Mouse (Mus musculus) lung, adult 18-20 months (tissue): ENCODE data around the gene Jazf1.

Source experiments
- DNase-seq, 2 experiments: peaks; one replicate each; pipeline ENCODE4 v3.0.0; 2022; ENCODE audit warnings: mixed read lengths in 2 of 2

The Jazf1 gene

DNA sequence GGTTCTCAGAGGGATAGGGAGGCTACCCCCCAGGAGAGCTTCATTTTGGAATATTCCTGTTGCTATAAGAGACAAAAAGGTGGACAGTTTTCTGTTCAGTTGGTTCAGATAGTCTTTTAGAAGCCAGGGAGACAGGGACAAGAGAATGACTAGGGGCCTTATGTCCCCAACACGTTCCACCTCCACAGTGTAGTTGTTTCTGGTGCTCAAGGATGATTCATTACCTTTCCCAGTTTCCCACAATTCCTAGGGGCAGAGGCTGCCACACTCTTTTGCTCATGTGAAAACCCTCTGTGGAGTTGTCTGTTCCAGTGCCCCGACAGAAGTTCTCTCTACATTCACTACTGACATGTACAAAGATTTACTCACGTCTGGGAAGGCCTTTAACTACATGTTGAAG is 223.7 kb downstream of the Jazf1 start:
- no peak for DNase-seq

DNA sequence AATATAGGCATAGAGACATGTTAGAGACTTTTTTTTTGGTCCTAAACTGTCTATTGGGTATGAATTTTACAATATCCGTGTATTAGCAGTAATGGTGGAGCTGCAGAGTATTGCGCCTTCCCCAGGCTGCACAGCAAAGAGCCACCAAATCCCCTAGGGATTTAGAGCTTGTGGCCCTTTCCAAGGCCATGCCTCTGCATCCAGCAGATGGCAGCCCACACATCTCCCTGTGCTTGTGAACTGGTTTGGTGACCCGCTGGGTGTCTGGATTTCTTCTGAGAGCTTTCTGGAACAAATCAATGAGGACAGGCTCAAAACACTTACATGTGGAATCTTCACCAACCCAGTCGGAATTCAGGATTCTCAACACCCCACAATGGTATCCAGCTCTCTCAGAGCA is 225.4 kb downstream of the Jazf1 start:
- DNase-seq: no peak

GRCm38 (mm10) chr6:52842598-52842997 is 225.8 kb downstream of the Jazf1 start:
- no peak for DNase-seq

DNA sequence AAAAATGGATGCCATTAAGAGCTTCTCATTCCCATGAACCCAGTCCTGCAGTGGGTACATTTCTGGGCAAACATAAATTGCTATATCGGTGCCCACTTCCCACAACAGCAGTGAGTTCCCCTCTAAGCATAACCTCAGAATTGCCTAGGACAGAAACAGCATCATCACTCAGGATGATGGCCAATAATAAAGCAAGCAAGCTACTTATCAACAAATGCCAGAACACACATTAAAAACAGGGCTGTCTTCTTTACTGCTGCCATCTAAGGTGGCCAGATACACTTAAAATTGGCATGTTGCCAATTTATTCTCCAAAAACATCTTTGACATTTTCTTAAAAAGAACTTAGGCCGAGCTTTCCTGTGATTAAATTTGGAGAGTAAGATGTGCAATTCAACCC is 226.8 kb downstream of the Jazf1 start:
- no peak for DNase-seq

DNA sequence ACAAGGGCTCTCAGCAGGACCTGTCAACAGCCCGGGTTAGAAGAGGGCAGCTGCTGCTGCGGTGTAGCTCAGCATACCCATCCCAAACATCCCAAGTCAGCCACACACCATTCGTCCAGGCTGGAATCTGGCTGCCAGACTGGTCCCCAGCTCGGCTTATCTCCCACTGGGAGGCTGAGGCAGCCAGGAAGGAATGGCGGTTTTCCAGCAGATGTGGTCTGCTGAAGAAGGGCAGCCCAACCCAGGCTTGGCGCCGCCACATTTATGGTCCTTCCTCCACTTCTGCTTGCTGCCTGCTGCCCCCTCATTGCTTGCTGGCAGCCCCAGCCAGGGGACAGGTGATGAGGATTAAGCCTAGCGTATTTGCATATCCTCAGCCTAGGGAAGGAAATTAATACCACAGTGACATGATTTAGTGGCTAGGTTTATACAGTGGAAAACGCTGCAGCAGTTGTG is 227.8 kb downstream of the Jazf1 start:
- no peak for DNase-seq

DNA sequence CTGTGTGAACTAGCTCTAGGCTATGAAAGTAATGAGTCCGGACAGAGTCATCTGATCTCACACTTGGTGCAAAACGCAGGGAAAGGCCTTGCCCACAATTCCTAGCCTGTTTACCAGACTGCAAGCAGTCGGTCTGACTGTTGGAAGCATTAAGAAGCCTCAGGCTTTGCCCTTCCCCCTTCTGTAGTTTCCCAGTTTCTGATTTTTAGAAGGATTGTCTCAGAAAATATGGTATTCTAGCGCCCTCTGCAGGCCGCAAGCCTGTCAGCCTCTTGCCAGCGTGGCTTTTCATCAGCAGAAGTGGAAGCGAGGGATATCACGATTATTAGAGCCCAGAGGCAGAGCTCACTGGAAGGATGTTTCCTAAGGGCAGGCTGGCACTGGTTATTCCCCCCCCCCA is 229.7 kb downstream of the Jazf1 start:
- DNase-seq: peak; percentile 72 to 77

- no peak for DNase-seq
These were observed 230.6 kb downstream of the Jazf1 start for GRCm38 (mm10) chr6:52837792-52838191.

DNA sequence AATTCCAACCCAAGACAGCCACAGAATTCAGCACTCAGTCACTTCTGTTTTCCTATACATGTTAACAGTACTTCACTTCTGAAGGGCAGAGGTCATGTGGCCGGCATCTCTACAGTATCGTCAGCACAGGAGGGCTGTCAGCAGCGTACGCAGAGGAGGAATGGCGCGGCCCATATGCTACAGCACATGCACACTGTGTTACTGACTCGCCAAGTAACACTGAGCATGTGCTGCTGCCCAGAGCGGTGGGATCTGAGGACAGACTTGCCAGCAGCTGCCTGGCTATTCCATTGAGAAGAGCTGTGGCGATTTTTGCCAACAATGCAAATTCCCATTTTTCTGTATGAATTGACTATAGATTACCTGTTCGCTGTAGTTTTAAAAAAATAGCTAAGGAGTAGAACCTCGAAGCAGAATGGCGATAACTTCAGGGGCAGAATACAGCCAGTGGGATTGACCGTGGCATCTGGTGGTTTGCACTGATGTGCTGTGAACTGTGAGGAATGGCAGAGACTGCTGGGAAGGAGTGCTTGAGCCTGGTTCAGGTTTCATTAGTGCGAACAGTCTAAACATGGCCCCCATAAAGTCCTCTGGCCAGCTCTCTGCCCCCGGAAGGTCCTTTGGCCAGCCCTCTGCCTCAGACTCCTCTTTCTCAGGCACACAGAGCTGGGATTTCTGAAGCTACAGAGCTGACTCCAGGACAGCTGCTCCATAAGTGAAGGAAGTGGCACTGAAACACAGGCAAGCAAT is 232.1 kb downstream of the Jazf1 start:
- DNase-seq: no peak

DNA sequence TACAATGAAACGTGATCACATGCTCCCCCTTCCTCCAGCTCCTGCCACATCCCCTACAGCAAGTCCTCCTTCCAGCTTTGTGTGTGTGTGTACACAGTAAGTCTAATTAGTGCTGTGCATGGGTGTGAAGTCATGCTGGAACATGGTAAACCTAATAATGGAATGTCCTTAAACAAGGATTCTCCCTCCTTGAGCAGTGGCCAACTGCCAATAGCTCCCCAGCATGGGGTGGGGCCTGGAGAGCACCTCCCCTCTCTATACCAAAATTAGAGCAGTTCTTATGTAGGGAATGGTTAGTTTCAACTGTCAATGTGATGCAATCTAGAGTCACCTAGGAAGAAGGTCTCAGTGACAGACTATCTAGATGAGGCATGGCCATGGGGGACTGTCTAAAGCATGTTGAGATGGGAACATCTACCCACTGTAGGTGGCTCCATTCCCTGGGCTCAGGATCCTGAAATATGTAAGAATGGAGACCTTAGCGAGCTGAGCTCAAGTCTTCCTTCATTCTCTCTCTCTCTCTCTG is 240.6 kb downstream of the Jazf1 start:
- no peak for DNase-seq

DNA sequence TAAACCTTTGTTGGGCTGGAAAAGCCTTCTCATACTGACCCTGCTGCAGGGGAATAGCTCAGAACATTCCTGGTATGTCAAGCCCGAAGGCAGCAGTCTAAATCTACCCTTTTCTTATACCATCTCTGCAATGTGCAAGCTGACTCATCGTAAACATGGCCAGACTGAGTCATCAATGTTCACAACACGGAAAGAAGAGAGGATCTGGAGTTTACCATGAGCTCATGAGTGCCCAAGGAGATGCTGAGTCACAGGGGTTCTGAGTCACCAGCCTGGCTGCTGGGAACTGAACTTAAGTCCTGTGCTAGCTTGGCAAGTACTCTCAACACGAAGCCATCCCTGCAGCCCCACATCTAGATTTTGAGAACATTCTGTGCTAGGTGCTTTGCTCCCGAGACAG is 242.9 kb downstream of the Jazf1 start:
- peak; percentile 32 to 54 for DNase-seq

- no peak for DNase-seq
These were observed 243.4 kb downstream of the Jazf1 start for GRCm38 (mm10) chr6:52824977-52825482.

DNA sequence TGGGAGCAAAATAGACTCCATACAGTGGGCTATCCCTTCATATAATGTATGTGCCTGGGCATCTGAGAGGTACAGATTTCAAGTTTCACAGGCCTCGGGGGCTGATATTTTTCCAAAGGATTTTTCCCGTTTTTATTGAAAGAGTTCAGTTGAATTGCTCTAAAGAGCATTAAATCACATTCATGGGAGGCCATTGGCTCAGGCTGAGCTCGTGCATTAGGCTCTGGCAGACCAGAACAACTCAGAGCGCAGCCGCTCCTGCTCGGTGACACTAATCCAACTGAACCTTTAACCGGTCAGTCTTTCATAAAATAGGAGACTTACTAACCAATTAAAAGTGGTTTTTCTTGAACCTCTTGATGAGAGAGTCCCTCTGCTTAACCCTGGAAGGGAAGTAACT is 245.4 kb downstream of the Jazf1 start:
- no peak for DNase-seq

- no peak for DNase-seq
These were observed 245.8 kb downstream of the Jazf1 start for GRCm38 (mm10) chr6:52822625-52823024.

DNA sequence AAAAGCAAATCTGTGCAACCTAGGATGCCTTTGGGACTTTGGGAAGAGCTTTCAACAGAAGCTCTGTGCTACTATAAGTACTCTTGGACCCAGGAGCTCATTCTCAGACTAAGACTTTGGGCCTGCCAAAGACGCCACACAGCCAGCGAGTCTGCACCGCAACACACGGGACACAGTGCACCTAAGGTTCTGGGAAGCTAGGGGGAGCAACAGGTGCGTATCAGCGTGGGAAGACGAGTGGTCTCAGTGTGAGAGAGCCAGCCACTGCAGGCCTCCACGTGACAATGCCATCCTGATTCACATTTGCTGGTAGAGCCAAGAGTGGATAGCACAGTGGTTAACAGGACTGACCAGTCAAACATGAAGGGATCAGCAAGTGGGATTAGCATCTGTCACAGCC is 249.1 kb downstream of the Jazf1 start:
- DNase-seq: no peak

DNA sequence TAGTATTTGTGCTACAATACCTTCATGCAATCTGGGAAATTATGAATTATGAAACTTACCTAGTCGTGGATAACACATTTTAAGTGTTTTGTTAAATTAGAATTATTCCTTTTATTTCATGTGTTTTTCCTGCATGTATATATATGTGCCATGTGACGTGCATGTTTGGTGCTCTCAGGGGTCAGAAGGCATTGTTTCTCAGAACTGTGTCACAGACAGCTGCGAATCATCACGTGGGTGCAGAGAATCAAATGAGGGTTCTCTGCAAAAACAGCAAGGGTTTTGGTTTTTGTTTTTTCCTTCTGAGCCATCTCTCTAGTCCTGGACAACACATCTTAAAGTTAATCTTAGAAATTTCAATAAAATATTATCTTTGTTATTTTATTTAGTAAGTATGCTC is 250.4 kb downstream of the Jazf1 start:
- no peak for DNase-seq

- no peak for DNase-seq
These were observed 251.1 kb downstream of the Jazf1 start for GRCm38 (mm10) chr6:52817203-52817874.

DNA sequence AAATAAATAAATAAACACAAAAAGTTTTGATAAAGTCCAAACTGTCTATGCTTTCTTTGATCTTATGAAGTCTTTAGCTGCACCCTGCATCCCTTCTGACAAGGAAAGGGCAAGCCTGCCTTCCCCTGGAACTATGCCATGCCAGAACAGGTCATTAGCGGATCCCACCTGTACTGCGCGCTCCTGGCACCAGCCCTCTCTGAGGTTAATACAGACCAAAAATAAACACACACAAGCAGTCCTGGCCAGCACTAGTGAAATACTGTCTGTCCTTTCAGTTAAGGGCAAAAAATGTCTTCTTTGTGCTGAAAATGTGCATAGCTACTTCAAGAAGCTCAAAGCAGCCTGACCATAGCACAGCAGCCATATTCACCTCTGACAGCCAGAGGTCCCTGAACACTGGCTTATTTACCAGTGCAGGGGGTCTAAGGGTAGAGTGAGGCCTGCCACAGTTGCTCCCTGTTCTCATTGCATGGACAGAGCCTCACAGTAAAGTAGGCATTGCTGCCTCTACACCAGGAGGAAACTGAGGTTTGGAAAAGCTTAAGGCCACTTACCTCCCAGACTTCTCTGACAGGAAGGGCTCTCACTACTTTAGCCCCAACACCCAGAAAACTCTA is 263.1 kb downstream of the Jazf1 start:
- no peak for DNase-seq

DNA sequence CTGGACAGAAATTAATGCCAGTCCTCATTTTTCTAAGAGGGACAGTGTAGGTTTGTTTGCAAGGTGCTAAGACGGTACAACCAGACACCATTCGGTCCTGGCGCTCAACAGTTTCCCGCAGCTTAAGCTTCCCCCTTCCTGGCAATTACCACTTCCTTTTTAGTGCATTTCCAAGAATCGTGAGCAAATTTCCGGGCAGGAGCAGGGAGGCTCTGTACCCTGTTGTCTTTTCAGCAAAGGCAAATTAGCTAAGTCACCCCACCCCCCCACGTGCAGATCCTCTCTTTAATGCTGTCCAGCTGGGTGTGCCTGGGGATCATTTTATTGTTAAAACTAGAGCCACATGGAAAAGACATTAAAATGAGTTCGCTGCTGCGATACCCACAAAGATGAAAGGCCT is 266.2 kb downstream of the Jazf1 start:
- peak; percentile 56 to 72 for DNase-seq

- no peak for DNase-seq
These were observed 271.1 kb downstream of the Jazf1 start for GRCm38 (mm10) chr6:52797252-52797800.

DNA sequence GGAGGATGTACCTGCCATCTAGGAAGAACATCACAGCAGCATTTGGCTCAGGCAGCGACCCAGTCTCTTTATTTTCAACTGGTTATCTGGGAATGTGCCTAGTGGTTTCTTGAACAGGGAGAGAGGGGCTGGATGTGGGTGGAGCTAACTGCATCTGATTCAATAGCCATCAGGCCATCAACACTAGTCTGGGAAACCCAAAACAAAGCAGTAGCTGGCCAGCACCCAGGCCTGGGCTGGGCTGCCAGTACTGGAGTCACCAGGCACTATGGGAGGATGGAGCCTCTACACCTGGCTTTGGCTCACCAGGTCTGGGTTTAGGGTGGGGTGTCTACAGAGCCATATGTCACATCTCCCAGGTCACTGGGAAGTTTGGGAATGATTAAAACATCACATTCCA is 271.7 kb downstream of the Jazf1 start:
- peak in 1 of 2 experiments; percentile 24 for DNase-seq

DNA sequence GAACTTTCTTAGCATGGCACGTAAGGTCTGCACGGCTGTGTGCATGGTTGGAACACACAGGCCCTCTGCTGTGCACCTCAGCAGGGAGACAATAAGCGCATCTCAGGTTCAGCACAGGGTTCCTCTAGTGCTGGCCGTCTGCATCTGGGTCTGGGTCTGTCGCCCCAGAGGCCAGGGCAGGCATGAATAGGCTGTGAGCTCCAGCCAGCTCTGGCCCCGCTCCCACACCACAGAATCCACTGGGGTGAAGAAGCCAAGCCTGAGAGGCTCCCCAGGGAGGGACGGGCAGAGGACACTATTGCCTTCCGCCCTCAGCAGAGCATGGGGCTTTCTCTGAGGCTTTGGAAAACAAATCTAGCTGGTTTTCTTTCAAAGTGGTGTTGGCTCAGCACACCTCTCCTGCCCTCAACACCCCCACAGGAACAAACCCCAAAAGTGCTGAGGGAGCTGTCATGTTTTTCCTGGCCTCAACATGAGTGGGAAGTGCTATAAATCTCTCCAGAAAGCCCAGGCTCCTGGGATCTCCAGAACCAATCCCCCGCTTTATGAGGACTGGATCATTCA is 272.3 kb downstream of the Jazf1 start:
- no peak for DNase-seq

DNA sequence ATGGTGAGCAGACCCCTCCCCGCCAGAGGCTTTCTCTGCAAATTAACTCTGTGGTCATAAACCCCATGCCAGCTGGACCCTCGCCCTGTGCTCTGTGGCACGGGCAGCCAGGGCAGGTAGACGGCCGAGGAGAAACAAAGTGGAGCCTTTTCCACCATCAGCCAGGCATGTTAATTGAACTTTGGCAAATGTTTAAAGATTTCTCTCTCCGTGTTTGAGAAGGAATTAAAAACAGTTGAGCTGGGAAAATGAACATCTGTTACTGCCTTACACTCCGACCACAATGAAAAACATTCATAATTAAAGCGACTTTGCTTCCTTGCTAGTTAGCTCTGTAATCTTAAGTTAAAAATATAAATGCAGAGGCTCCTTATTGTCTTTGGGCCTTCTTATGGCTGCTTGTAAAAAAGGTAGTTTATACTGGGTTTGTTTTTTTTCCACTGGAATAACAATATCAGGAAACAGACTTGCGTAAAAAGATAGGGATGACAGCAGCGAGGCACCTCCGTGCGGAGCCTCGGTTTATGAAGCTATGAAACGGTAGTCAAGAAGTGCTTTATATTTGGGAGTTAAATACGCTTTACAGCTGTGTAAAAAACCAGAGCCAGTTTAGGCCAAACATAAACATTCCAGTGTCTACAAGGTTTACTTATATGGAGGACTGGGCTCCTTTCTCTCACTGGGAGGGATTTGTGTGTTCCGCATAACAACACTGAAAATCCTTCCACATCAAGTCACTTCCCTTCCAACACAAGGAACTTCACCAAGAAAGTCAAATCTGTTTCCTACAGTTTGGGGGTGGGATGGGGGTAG is 273.2 kb downstream of the Jazf1 start:
- no peak for DNase-seq
